In the genomic region with DNA sequence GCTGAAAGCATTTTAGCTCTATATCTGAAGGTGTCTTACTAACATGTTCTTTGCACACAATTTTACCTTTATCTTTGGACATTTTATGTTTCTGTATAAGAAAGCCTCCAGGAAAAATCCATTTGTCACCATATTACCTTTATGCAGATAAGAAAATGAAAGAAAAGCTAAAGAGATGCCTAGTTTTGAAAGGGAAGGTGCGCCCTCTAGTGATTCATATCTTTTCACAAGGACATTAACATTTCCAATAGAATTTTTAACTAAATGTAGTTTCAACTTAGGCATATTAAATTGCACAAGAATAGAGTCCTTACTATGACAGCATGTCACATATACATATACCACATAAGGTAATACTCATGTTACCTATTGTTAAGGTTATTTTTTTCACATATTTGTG, we compare ENCODE assay signal across 12 mouse cellular contexts.
DNase-seq lines count a peak whose midpoint lies in the region; ATAC-seq and TF ChIP-seq lines count a peak whose summit lies in the region.
"Had no signal": no experiment of that assay in that cellular context is flagged by ENCODE, and none has a peak within 500 bp of the region (broad histone marks: within the 10 kb centered on the region; RNA-seq: fewer than 3 reads in every experiment).

No protein-coding gene starts in this region.

- H3K4me1 ChIP-seq in MEL (ENCODE audit: control insufficient read depth in 1 of 2, insufficient read depth in 2 of 2, low read length in 2 of 2) = no peaks in the 10 kb centered on the region
- no peaks in the 10 kb centered on the region for H3K4me1 ChIP-seq in embryonic facial prominence, embryonic 14.5 days (ENCODE audit: control insufficient read depth, insufficient read depth, low read length)
- H3K4me1 ChIP-seq: embryonic facial prominence, embryonic 12.5 days; midbrain, embryonic 12.5 days had no signal

- no peaks in the 10 kb centered on the region for H3K36me3 ChIP-seq in MEL (ENCODE audit: control insufficient read depth in 1 of 2, insufficient read depth in 2 of 2, low read length in 2 of 2)
- no peaks in the 10 kb centered on the region for H3K36me3 ChIP-seq in embryonic facial prominence, embryonic 14.5 days (ENCODE audit: control insufficient read depth, insufficient read depth, low read length)
- H3K36me3 ChIP-seq: embryonic facial prominence, embryonic 12.5 days; midbrain, embryonic 12.5 days had no signal

- ATAC-seq in embryonic facial prominence, embryonic 14.5 days (ENCODE audit: low read depth) = no peak

- TF ChIP-seq POLR2A in MEL (IDR thresholded peaks at IDR 0.05; ENCODE audit: control insufficient read depth in 1 of 2, insufficient read depth in 1 of 2, low read depth in 1 of 2, low read length in 2 of 2, poor library complexity in 1 of 2) = no peak

- TF ChIP-seq CTCF in gastrocnemius, adult 2 months (IDR thresholded peaks at IDR 0.05) = peak; percentile 52
- TF ChIP-seq CTCF in left cerebral cortex, adult 2 months (IDR thresholded peaks at IDR 0.05) = peak; percentile 61
- peak in 1 of 3 experiments; percentile 35; a peak in 2 of 6 replicates for TF ChIP-seq CTCF in MEL (IDR thresholded peaks at IDR 0.05 in 2 of 3, conservative IDR thresholded peaks at IDR 0.05 in 1 of 3; ENCODE audit: control insufficient read depth in 1 of 3, insufficient read depth in 1 of 3, low read depth in 2 of 3, low read length in 3 of 3, poor library complexity in 1 of 3, severe bottlenecking in 1 of 3)

- no peaks in the 10 kb centered on the region for H3K27me3 ChIP-seq in MEL (ENCODE audit: control insufficient read depth in 1 of 2, insufficient read depth in 2 of 2, low read length in 2 of 2)
- H3K27me3 ChIP-seq in embryonic facial prominence, embryonic 14.5 days (replicated peaks; ENCODE audit: control insufficient read depth, insufficient read depth, low read length) = no peaks in the 10 kb centered on the region
- H3K27me3 ChIP-seq: embryonic facial prominence, embryonic 12.5 days; midbrain, embryonic 12.5 days had no signal

- H3K9me3 ChIP-seq in MEL (replicated peaks; ENCODE audit: insufficient read depth, low read length) = no peaks in the 10 kb centered on the region
- H3K9me3 ChIP-seq in embryonic facial prominence, embryonic 14.5 days (ENCODE audit: control insufficient read depth, low read length) = no peaks in the 10 kb centered on the region
- H3K9me3 ChIP-seq: embryonic facial prominence, embryonic 12.5 days; midbrain, embryonic 12.5 days had no signal

- intact Hi-C loops in gastrocnemius, adult 2 months (cut with DNase I) = no loop called here
- intact Hi-C loops in gastrocnemius, postnatal 14 days (cut with DNase I; ENCODE audit: low total_unique reads) = no loop called here
- intact Hi-C loops in left cerebral cortex, adult 2 months (cut with DNase I) = loop anchor here (5.0 kb wide), 1 partner anchor 923 kb away; no protein-coding TSS in a partner anchor
- intact Hi-C loops in left cerebral cortex, postnatal 36 days (cut with DNase I) = loop anchor here (5.0 to 10.0 kb wide), 2 partner anchors 926 to 1128 kb away; no protein-coding TSS in a partner anchor

- TF ChIP-seq EP300 in MEL (IDR thresholded peaks at IDR 0.05; ENCODE audit: low read depth in 1 of 2, low read length in 2 of 2) = no peak

- H3K79me2 ChIP-seq in MEL (ENCODE audit: control insufficient read depth, insufficient read depth, low read length, poor library complexity) = no peaks in the 10 kb centered on the region

- no peak for DNase-seq in gastrocnemius, adult 2 months
- no peak for DNase-seq in gastrocnemius, postnatal 14 days
- no peak for DNase-seq in left cerebral cortex, adult 2 months (ENCODE audit: extremely low spot score in 1 of 2, low spot score in 2 of 2)
- DNase-seq in left cerebral cortex, postnatal 36 days (ENCODE audit: low spot score in 2 of 2) = no peak
- DNase-seq in MEL (ENCODE audit: low read depth, low spot score) = peak; percentile 39
- peak; percentile 12 for DNase-seq in embryonic facial prominence, embryonic 14.5 days (ENCODE audit: low spot score)
- DNase-seq in adrenal gland, adult 18-20 months (ENCODE audit: low spot score in 2 of 2) = no peak
- DNase-seq in right cerebral cortex, postnatal 4 days = no peak
- DNase-seq: adrenal gland, postnatal 36 days; heart, postnatal 4 days had no signal

- no peak overlapping the region for H3K4me3 ChIP-seq in gastrocnemius, adult 2 months
- H3K4me3 ChIP-seq in left cerebral cortex, adult 2 months = no peak overlapping the region
- 0 out of 4 replicates have a peak overlapping the region, but pooled peaks of 1 of the 2 experiments have one; percentile 7 for H3K4me3 ChIP-seq in MEL (ENCODE audit: control insufficient read depth in 1 of 2, insufficient read depth in 1 of 2, low read depth in 2 of 2, low read length in 2 of 2)
- no peak overlapping the region for H3K4me3 ChIP-seq in embryonic facial prominence, embryonic 14.5 days (ENCODE audit: low read depth, low read length)
- H3K4me3 ChIP-seq: embryonic facial prominence, embryonic 12.5 days; midbrain, embryonic 12.5 days had no signal

- peak; percentile 56 for TF ChIP-seq RAD21 in MEL (IDR thresholded peaks at IDR 0.05; ENCODE audit: low read depth, low read length)

- no peak overlapping the region for H3K27ac ChIP-seq in gastrocnemius, adult 2 months
- no peak overlapping the region for H3K27ac ChIP-seq in left cerebral cortex, adult 2 months
- no peak overlapping the region for H3K27ac ChIP-seq in MEL (ENCODE audit: control insufficient read depth, low read depth, low read length)
- H3K27ac ChIP-seq in embryonic facial prominence, embryonic 14.5 days (replicated peaks; ENCODE audit: low read depth, low read length) = no peak overlapping the region
- H3K27ac ChIP-seq: embryonic facial prominence, embryonic 12.5 days; midbrain, embryonic 12.5 days had no signal

- 4% methylated on average over 1 of the region's 1 CpGs for WGBS in embryonic facial prominence, embryonic 14.5 days

- no peak overlapping the region for H3K9ac ChIP-seq in MEL (ENCODE audit: control insufficient read depth, low read depth, low read length, poor library complexity, severe bottlenecking)
- H3K9ac ChIP-seq in embryonic facial prominence, embryonic 14.5 days (ENCODE audit: low read depth, low read length) = no peak overlapping the region
- H3K9ac ChIP-seq: embryonic facial prominence, embryonic 12.5 days; midbrain, embryonic 12.5 days had no signal

- H3K4me2 ChIP-seq in embryonic facial prominence, embryonic 14.5 days (ENCODE audit: low read depth, low read length) = no peak overlapping the region
- H3K4me2 ChIP-seq: embryonic facial prominence, embryonic 12.5 days; midbrain, embryonic 12.5 days had no signal

TF ChIP-seq in MEL, 35 proteins besides CTCF, POLR2A, EP300 and RAD21:
- TF ChIP-seq SMC3 (IDR thresholded peaks at IDR 0.05; ENCODE audit: low read depth, low read length) = peak; percentile 44
- TF ChIP-seq MAX (IDR thresholded peaks at IDR 0.05; ENCODE audit: low read length) = no peak
- no peak for TF ChIP-seq USF1 (IDR thresholded peaks at IDR 0.05; ENCODE audit: low read depth, low read length)
- no peak for TF ChIP-seq HCFC1 (IDR thresholded peaks at IDR 0.05; ENCODE audit: low read depth, low read length)
- TF ChIP-seq GABPA (IDR thresholded peaks at IDR 0.05; ENCODE audit: low read depth, low read length) = no peak
- no peak for TF ChIP-seq JUND (IDR thresholded peaks at IDR 0.05; ENCODE audit: low read depth, low read length)
- peak; percentile 12; the same call in 1 of the 2 replicates for TF ChIP-seq ZC3H11A (IDR thresholded peaks at IDR 0.05; ENCODE audit: low read depth, low read length)
- TF ChIP-seq UBTF (IDR thresholded peaks at IDR 0.05; ENCODE audit: borderline replicate concordance, insufficient read depth, low read depth, low read length) = no peak
- no peak for TF ChIP-seq NRF1 (IDR thresholded peaks at IDR 0.05; ENCODE audit: insufficient read depth, low read depth, low read length, poor library complexity, severe bottlenecking)
- TF ChIP-seq NELFE (IDR thresholded peaks at IDR 0.05; ENCODE audit: low read depth, low read length) = no peak
- no peak for TF ChIP-seq TAL1 (IDR thresholded peaks at IDR 0.05; ENCODE audit: low read length)

Comparison
In these comparisons a context has a peak if more than half of its experiments do, and no peak if none do; other contexts are left out.
1. DNase-seq: peak in MEL (single experiment) and embryonic facial prominence, embryonic 14.5 days (single experiment); none in gastrocnemius, adult 2 months (single experiment), gastrocnemius, postnatal 14 days (single experiment), left cerebral cortex, adult 2 months (0 of 2), left cerebral cortex, postnatal 36 days (0 of 2), adrenal gland, adult 18-20 months (0 of 2) and right cerebral cortex, postnatal 4 days (single experiment).
2. intact Hi-C loops: an anchor here in left cerebral cortex, adult 2 months (5.0 kb wide) and left cerebral cortex, postnatal 36 days (5.0 to 10.0 kb wide); none called in gastrocnemius, adult 2 months and gastrocnemius, postnatal 14 days.